Mouse (Mus musculus): ENCODE measurements around the gene 1700109H08Rik. TPM values are rescaled to one million over a fixed set of nuclear protein-coding genes. Genes with fewer than 3 reads are reported as not detected.

The 1700109H08Rik gene
- total and polyA plus RNA-seq, 3 experiments: 1.1 to 5.9 (median 1.4) TPM

GRCm38 (mm10) chr5:3574825-3575224 is 3.5 kb downstream of the 1700109H08Rik start:
- Histone ChIP-seq H3K4me1 (ENCODE audit: control insufficient read depth in 1 of 2, insufficient read depth in 2 of 2) (no peaks in the 10 kb centered on the region), H3K4me3 (replicated peaks in 1 of 3; ENCODE audit: low read depth in 2 of 3, low read length in 2 of 3, poor library complexity in 1 of 3) (no peak overlapping the region), H3K36me3 (replicated peaks in 1 of 2; ENCODE audit: control insufficient read depth in 1 of 2, insufficient read depth in 1 of 2, low read length in 1 of 2) (peaks cover 62 to 94% of the 10 kb centered on the region in 2 experiments), H3K79me2 (replicated peaks; ENCODE audit: control insufficient read depth, extremely low read depth, insufficient read depth, poor library complexity, severe bottlenecking) (no peaks in the 10 kb centered on the region), H3K9me3 (replicated peaks; ENCODE audit: low read length) (peaks cover 20% of the 10 kb centered on the region), H3K27me3 (replicated peaks) (no peaks in the 10 kb centered on the region), H3K4me2 (ENCODE audit: insufficient read depth, low read depth, poor library complexity, severe bottlenecking) (no peak overlapping the region), H3K9ac (ENCODE audit: insufficient read depth, low read depth) (no peak overlapping the region), H3K27ac (ENCODE audit: insufficient read depth, low read depth) (no peak overlapping the region)
- no peak for DNase-seq (ENCODE audit: extremely low read depth)
- dilution Hi-C loops (cut with MboI; ENCODE audit: extremely low pct_ligation_motif_present, extremely low pct_unique_long_range_greater_than_20kb, low sequenced_read_pairs) (no loop called here), in situ Hi-C loops (cut with MboI; ENCODE audit: low pct_ligation_motif_present, low pct_unique_long_range_greater_than_20kb, low sequenced_read_pairs) (no loop called here)
- TF ChIP-seq ZMIZ1 (IDR thresholded peaks at IDR 0.05; ENCODE audit: low read depth, low read length) (no peak), JUND (conservative IDR thresholded peaks at IDR 0.05; ENCODE audit: low read depth, low read length) (no peak), CTCF (conservative IDR thresholded peaks at IDR 0.05 in 1 of 2, IDR thresholded peaks at IDR 0.05 in 1 of 2; ENCODE audit: low read depth in 2 of 2, low read length in 2 of 2) (peak in 1 of 2 experiments; percentile 0; a peak in 1 of 4 replicates), GABPA (IDR thresholded peaks at IDR 0.05; ENCODE audit: insufficient replicate concordance, low read depth, low read length) (no peak)

DNA sequence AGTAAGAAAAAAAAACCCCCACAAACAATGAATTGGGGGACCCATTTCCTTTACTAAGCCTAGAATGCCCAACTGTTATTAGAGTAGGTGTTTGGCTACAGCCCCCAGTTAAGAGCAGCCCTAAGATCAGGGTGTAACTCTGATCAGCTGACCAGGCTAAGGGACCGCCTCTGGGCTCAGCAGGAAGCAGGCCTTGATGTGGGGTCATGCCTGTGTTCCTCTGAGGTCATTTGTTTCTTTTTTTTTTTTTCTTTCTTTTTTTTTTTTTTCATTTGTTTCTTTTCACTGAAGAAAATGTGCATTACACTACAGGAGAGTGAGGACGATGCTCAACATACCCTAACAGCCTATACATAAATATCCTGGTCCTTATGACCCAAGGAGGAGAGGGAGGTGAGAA is 6.6 kb downstream of the 1700109H08Rik start:
- TF ChIP-seq MAFK (IDR thresholded peaks at IDR 0.05; ENCODE audit: insufficient replicate concordance, low read length) (no peak), JUND (conservative IDR thresholded peaks at IDR 0.05; ENCODE audit: low read depth, low read length) (no peak), EP300 (IDR thresholded peaks at IDR 0.05; ENCODE audit: low read length) (no peak), UBTF (IDR thresholded peaks at IDR 0.05; ENCODE audit: low read depth, low read length) (no peak), MAX (IDR thresholded peaks at IDR 0.05; ENCODE audit: low read length) (no peak), MEF2A (IDR thresholded peaks at IDR 0.05; ENCODE audit: borderline replicate concordance, low read depth, low read length) (no peak), NRF1 (IDR thresholded peaks at IDR 0.05; ENCODE audit: low read depth, low read length) (no peak), BHLHE40 (IDR thresholded peaks at IDR 0.05; ENCODE audit: low read depth, low read length) (no peak), GABPA (IDR thresholded peaks at IDR 0.05; ENCODE audit: insufficient replicate concordance, low read depth, low read length) (no peak), POLR2A (IDR thresholded peaks at IDR 0.05; ENCODE audit: low read depth, low read length) (no peak)
- H3K36me3 ChIP-seq (replicated peaks in 1 of 2; ENCODE audit: control insufficient read depth in 1 of 2, insufficient read depth in 1 of 2, low read length in 1 of 2): peaks cover 58 to 96% of the 10 kb centered on the region in 2 experiments
- H3K4me2 ChIP-seq (ENCODE audit: insufficient read depth, low read depth, poor library complexity, severe bottlenecking): no peak overlapping the region
- in situ Hi-C loops (cut with MboI; ENCODE audit: low pct_ligation_motif_present, low pct_unique_long_range_greater_than_20kb, low sequenced_read_pairs) (no loop called here), dilution Hi-C loops (cut with MboI; ENCODE audit: extremely low pct_ligation_motif_present, extremely low pct_unique_long_range_greater_than_20kb, low sequenced_read_pairs) (no loop called here)
- no peaks in the 10 kb centered on the region for H3K27me3 ChIP-seq (replicated peaks)
- H3K9ac ChIP-seq (ENCODE audit: insufficient read depth, low read depth): no peak overlapping the region
- no peak overlapping the region for H3K27ac ChIP-seq (ENCODE audit: insufficient read depth, low read depth)
- H3K4me3 ChIP-seq (replicated peaks in 1 of 3; ENCODE audit: low read depth in 2 of 3, low read length in 2 of 3, poor library complexity in 1 of 3): no peak overlapping the region
- no peaks in the 10 kb centered on the region for H3K79me2 ChIP-seq (replicated peaks; ENCODE audit: control insufficient read depth, extremely low read depth, insufficient read depth, poor library complexity, severe bottlenecking)
- no peaks in the 10 kb centered on the region for H3K4me1 ChIP-seq (ENCODE audit: control insufficient read depth in 1 of 2, insufficient read depth in 2 of 2)
- peaks cover 17% of the 10 kb centered on the region for H3K9me3 ChIP-seq (replicated peaks; ENCODE audit: low read length)
- no peak for DNase-seq (ENCODE audit: extremely low read depth)

DNA sequence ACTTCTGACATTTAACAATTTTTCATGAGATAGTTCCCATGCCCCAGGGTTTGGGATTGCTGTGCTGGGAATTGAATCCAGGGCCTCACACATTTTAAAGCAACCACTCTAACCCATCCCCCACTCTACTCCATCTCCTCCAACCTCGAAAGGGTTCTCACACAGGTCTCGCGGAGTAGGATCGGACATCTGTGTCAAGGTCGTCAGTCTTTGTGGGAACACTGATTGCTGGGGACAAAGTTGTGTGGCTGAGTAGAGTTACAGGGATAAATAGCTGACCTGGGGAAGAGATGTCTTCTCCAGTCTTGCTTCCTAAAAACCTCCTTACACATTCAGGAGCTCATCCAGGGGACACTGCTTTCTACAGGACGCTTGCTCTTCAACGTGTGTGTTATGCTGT is 7.7 kb downstream of the 1700109H08Rik start:
- H3K27me3 ChIP-seq (replicated peaks): no peaks in the 10 kb centered on the region

More for the DNA sequence above, 7.7 kb downstream of the 1700109H08Rik start:
- peaks cover 59 to 96% of the 10 kb centered on the region in 2 experiments for H3K36me3 ChIP-seq (replicated peaks in 1 of 2; ENCODE audit: control insufficient read depth in 1 of 2, insufficient read depth in 1 of 2, low read length in 1 of 2)
- dilution Hi-C loops (cut with MboI; ENCODE audit: extremely low pct_ligation_motif_present, extremely low pct_unique_long_range_greater_than_20kb, low sequenced_read_pairs) (no loop called here), in situ Hi-C loops (cut with MboI; ENCODE audit: low pct_ligation_motif_present, low pct_unique_long_range_greater_than_20kb, low sequenced_read_pairs) (no loop called here)
- no peak overlapping the region for H3K4me2 ChIP-seq (ENCODE audit: insufficient read depth, low read depth, poor library complexity, severe bottlenecking)
- no peaks in the 10 kb centered on the region for H3K4me1 ChIP-seq (ENCODE audit: control insufficient read depth in 1 of 2, insufficient read depth in 2 of 2)
- DNase-seq (ENCODE audit: extremely low read depth): no peak
- TF ChIP-seq ZNF384 (IDR thresholded peaks at IDR 0.05; ENCODE audit: low read depth, low read length) (no peak), SIN3A (IDR thresholded peaks at IDR 0.05; ENCODE audit: low read length) (no peak), MAFK (IDR thresholded peaks at IDR 0.05; ENCODE audit: insufficient replicate concordance, low read length) (no peak), NRF1 (IDR thresholded peaks at IDR 0.05; ENCODE audit: low read depth, low read length) (no peak), MEF2A (IDR thresholded peaks at IDR 0.05; ENCODE audit: borderline replicate concordance, low read depth, low read length) (no peak)
- H3K27ac ChIP-seq (ENCODE audit: insufficient read depth, low read depth): no peak overlapping the region
- no peak overlapping the region for H3K4me3 ChIP-seq (replicated peaks in 1 of 3; ENCODE audit: low read depth in 2 of 3, low read length in 2 of 3, poor library complexity in 1 of 3)
- no peak overlapping the region for H3K9ac ChIP-seq (ENCODE audit: insufficient read depth, low read depth)
- H3K9me3 ChIP-seq (replicated peaks; ENCODE audit: low read length): peaks cover 8% of the 10 kb centered on the region
- H3K79me2 ChIP-seq (replicated peaks; ENCODE audit: control insufficient read depth, extremely low read depth, insufficient read depth, poor library complexity, severe bottlenecking): no peaks in the 10 kb centered on the region
